Mouse (Mus musculus) kidney, embryonic 15.5 days (tissue): Measurements from ENCODE around the gene Susd6. TPM values are rescaled to one million over a fixed set of nuclear protein-coding genes. Genes with fewer than 3 reads are reported as not detected.

Experiments
- ATAC-seq: fragments of 200-750 bp; cut with Nextera tagmentation; replicated peaks from 2 replicates; pipeline ENCODE4 v1.8.0; 2017; ENCODE audit warnings: moderate TSS enrichment; ENCODE audit not compliant: low FRiP score
- H3K27ac ChIP-seq: fragments of 300-500 bp; sonication (generic); 2 replicates; pipeline ENCODE4 v1.5.1; 2015; ENCODE audit warnings: mild to moderate bottlenecking, inconsistent platforms
- H3K27me3 ChIP-seq: fragments of 300-500 bp; sonication (generic); 2 replicates; pipeline ENCODE4 v1.6.1; 2015; ENCODE audit warnings: inconsistent platforms
- H3K36me3 ChIP-seq: fragments of 300-500 bp; sonication (generic); 2 replicates; pipeline ENCODE4 v1.6.1; 2015; ENCODE audit warnings: inconsistent platforms
- H3K4me1 ChIP-seq: fragments of 300-500 bp; sonication (generic); 2 replicates; pipeline ENCODE4 v1.6.1; 2015; ENCODE audit warnings: inconsistent platforms
- H3K4me2 ChIP-seq: fragments of 300-500 bp; sonication (generic); 2 replicates; pipeline ENCODE4 v1.6.1; 2015; ENCODE audit warnings: moderate library complexity, mild to moderate bottlenecking, inconsistent platforms
- H3K4me3 ChIP-seq: fragments of 300-500 bp; sonication (generic); replicated peaks from 2 replicates; pipeline ENCODE4 v1.5.1; 2015; ENCODE audit warnings: mild to moderate bottlenecking, inconsistent platforms
- H3K9ac ChIP-seq: fragments of 300-500 bp; sonication (generic); 2 replicates; pipeline ENCODE4 v1.6.1; 2015; ENCODE audit warnings: mild to moderate bottlenecking, inconsistent platforms
- H3K9me3 ChIP-seq: fragments of 300-500 bp; sonication (generic); replicated peaks from 2 replicates; pipeline ENCODE4 v1.6.1; 2016; ENCODE audit warnings: inconsistent platforms
- WGBS: fragments of 180-500 bp; shearing (Covaris S2); methylation state at CpG from one replicate; pipeline ENCODE4 v1.1.7; 2015; ENCODE audit warnings: mixed read lengths; 5-methylcytosine and 5-hydroxymethylcytosine counted together
- polyA plus RNA-seq: library from polyadenylated mRNA; unstranded; fragments of >200 nt; fragmentation: Nextera tagmentation; extraction: Ambion mirVana; gene quantifications from 2 replicates; pipeline ENCODE4 v1.2.1, GENCODE M21; 2015

Susd6 gene
- polyA plus RNA-seq, 1 experiment from 2014 or later: 15.2 TPM

DNA sequence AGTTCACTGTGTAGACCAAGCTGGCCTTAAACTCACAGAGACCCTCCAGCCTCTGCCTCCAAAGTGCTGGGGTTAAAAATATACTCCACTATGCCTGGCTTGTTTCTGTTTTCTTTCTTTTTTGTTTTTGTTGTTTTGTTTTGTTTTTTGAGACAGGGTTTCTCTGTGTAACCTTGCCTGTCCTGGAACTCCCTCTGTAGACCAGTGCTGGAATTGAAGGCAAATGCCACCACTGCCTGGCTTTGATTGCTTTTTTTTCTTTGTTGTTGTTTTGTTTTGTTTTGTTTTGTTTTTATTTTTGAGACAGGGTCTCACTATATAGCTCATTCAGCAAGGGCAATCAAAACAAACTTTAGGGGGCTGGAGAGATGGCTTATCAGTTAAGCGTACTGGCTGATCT is 11.1 kb downstream of the Susd6 start:
- peaks cover 6% of the 10 kb centered on the region for H3K4me1 ChIP-seq
- no peaks in the 10 kb centered on the region for H3K36me3 ChIP-seq
- no peak overlapping the region for H3K4me3 ChIP-seq
- no peak for ATAC-seq
- H3K9me3 ChIP-seq: no peaks in the 10 kb centered on the region
- 90% methylated on average over 1 of the region's 1 CpGs for WGBS
- no peak overlapping the region for H3K4me2 ChIP-seq
- no peaks in the 10 kb centered on the region for H3K27me3 ChIP-seq
- no peak overlapping the region for H3K27ac ChIP-seq
- H3K9ac ChIP-seq: no peak overlapping the region

DNA sequence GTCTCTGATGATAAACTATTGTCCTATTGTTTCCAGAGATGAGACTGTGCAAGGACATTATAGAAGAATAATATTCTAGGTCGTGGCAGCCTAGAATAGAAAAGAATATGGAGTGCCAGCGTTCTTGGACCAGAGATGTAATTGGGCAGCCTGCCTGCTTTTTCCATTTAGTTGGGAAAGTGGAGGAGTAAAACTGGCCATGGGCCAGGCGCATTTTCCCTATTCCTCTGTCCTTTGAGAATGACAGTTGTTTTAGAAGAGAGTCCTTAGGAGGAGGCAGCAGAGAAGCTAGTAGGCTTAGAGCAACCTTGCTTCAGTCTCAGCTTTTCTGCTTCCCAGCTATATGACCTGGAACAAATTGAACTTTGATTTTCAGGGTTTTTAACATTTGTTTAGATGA is 13.6 kb downstream of the Susd6 start:
- H3K9me3 ChIP-seq: no peaks in the 10 kb centered on the region
- no peak overlapping the region for H3K9ac ChIP-seq
- no peak overlapping the region for H3K4me2 ChIP-seq
- no peaks in the 10 kb centered on the region for H3K27me3 ChIP-seq
- no peak overlapping the region for H3K27ac ChIP-seq
- no peak for ATAC-seq
- H3K4me1 ChIP-seq: peaks cover 18% of the 10 kb centered on the region
- H3K36me3 ChIP-seq: no peaks in the 10 kb centered on the region
- WGBS: 60% methylated on average over 3 of the region's 3 CpGs
- no peak overlapping the region for H3K4me3 ChIP-seq

DNA sequence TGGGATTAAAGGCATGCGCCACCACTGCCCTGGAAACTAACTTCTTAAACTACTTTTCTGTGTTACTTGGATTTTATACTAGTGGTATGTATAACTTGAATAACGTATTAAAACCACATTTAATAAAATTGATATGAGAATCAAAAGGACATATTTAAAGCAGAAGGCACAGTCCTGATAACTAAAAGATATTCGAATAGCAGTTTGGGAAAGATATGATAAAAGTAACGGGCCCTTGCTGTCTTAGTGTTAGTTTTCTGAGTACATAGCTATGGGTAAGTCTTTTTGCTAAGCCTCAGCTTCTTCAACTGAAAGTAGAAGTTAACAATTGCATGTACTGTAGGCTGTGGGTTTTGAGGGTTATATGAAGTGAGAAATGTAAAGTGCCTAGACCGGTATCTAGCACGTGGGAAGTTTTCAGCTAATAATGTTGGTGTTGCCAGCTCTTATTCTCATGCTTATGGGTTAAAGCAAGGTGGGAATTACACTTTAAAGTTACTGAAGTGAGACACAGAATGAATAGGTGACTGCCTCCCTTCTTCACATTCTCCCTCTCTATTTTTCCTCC is 14.6 kb downstream of the Susd6 start:
- WGBS: 90% methylated on average over 6 of the region's 6 CpGs
- Histone ChIP-seq H3K27me3 (no peaks in the 10 kb centered on the region), H3K9me3 (no peaks in the 10 kb centered on the region), H3K9ac (no peak overlapping the region), H3K4me3 (no peak overlapping the region), H3K27ac (no peak overlapping the region), H3K36me3 (no peaks in the 10 kb centered on the region), H3K4me1 (peaks cover 18% of the 10 kb centered on the region), H3K4me2 (no peak overlapping the region)
- no peak for ATAC-seq

DNA sequence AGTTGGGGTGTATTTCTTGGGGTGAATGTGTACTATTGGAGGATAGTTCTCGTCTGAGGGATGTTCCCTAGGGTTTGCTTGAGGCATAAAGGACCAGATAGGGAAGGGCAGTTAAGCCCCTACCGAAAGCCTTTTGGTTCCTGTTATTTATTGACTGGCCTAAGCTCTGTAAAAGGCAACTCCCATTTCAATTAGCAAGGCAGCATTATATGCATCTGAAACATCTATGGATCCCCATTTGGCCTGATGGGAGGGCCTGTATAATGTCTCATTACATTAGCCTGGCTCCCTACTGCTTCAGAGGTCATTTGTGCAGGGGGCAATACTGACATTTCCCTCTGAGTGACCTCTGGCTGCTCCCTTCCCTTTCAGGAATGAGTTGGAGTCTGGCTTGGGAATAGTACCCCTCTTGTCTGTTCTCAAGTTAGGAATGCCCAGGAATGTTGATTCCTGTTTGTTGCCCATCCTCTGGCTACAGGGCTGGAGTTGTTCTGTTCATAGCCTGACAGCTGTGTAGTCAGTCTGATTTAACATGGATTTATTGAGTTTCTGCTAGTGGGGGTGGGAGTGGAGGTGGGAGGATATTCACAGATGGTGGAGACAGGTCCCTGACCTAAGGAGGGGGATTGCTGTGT is 17.3 kb downstream of the Susd6 start:
- no peak overlapping the region for H3K4me2 ChIP-seq
- peaks cover 27% of the 10 kb centered on the region for H3K4me1 ChIP-seq
- H3K27ac ChIP-seq: no peak overlapping the region
- H3K4me3 ChIP-seq: no peak overlapping the region
- no peaks in the 10 kb centered on the region for H3K36me3 ChIP-seq
- H3K9me3 ChIP-seq: no peaks in the 10 kb centered on the region
- H3K27me3 ChIP-seq: no peaks in the 10 kb centered on the region
- WGBS: 19% methylated on average over 2 of the region's 2 CpGs
- no peak for ATAC-seq
- no peak overlapping the region for H3K9ac ChIP-seq

DNA sequence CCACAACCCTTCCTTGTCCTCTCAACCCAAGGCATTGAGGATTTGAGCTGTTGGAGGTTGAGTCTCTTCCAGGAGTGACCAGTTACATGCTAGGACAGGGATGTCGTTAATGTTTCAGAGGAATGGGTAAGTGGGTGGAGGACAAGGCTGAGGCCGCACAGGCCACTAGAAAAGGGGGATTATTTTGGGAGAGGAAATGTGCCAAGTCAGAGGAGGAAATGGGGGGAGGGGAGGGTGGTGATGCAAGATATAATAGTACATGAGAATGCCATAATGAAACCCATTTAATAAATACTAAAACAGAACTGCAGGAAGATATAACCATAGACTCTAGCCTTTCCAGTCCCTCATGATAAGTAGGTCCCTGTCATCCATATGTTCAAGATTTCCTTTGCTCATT is 19.7 kb downstream of the Susd6 start:
- Histone ChIP-seq H3K27ac (0 out of 2 replicates have a peak overlapping the region, but pooled peaks have one; percentile 32), H3K9me3 (no peaks in the 10 kb centered on the region), H3K4me1 (peaks cover 23% of the 10 kb centered on the region), H3K36me3 (no peaks in the 10 kb centered on the region), H3K4me2 (no peak overlapping the region), H3K4me3 (no peak overlapping the region), H3K27me3 (no peaks in the 10 kb centered on the region), H3K9ac (no peak overlapping the region)
- ATAC-seq: no peak
- WGBS: 77% methylated on average over 2 of the region's 2 CpGs

DNA sequence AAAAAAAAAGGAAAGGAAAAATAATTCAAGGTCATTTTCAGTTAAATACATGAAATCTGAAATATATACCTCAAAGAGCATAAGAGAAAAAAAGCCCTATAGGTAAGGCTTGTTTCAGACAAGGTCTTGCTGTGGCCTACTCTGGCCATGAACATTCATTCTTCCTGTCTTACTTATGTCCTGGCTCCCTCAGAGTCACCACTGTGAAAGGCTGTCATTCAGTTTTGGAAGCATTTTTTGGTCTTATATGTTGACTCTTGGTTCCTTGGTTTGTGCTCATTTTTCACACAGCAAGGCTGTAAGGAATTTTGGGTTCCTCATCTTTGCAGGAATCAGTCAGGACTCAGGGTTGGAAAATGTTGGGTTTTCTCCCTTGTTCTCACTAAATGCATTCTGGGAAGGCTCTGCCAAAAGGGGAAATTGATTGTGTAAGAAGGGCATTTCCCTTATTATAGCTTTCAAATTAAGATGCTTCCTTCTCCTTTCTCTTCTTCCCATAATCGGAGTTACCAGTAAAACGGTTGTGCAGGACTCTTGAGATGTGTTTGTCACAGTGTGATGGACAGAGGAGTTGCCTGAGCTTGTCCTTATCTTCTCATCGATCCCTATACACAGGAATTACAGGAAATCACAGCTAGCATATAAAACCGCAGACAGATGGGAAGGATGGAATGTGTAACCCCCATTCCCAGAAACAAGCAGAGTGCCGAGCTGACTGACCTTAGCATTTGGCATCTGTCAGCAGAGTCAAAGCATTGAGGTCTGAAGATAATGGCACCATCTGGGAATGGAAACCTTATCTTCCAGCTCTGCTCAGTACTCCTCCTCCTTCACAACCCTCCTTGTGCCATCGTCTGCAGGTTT is 21.6 kb downstream of the Susd6 start:
- H3K4me2 ChIP-seq: no peak overlapping the region
- no peak overlapping the region for H3K4me3 ChIP-seq
- ATAC-seq: no peak
- H3K27me3 ChIP-seq: no peaks in the 10 kb centered on the region
- WGBS: 50% methylated on average over 6 of the region's 6 CpGs
- no peak overlapping the region for H3K9ac ChIP-seq
- no peaks in the 10 kb centered on the region for H3K9me3 ChIP-seq
- no peaks in the 10 kb centered on the region for H3K36me3 ChIP-seq
- H3K4me1 ChIP-seq: peaks cover 36% of the 10 kb centered on the region
- H3K27ac ChIP-seq: no peak overlapping the region

DNA sequence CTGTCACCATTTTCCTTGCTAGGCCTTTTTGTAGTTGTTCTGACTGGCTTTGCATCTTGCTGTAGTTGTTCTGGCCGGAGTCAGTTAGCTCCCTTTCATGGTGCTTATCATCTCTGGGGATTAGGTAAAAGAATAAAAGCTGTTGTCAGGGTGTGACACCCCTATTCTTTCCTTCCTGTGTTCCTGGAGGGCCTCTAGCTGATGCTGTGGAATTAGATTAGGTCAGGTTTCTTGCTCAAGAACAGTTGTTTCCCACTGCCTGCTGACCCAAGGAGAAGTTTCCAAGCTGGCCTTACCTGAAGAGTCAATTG is 22.2 kb downstream of the Susd6 start:
- 81% methylated on average over 1 of the region's 1 CpGs for WGBS
- Histone ChIP-seq H3K4me2 (no peak overlapping the region), H3K4me3 (no peak overlapping the region), H3K9me3 (no peaks in the 10 kb centered on the region), H3K27me3 (no peaks in the 10 kb centered on the region), H3K4me1 (peaks cover 32% of the 10 kb centered on the region), H3K36me3 (no peaks in the 10 kb centered on the region), H3K27ac (no peak overlapping the region), H3K9ac (no peak overlapping the region)
- no peak for ATAC-seq

DNA sequence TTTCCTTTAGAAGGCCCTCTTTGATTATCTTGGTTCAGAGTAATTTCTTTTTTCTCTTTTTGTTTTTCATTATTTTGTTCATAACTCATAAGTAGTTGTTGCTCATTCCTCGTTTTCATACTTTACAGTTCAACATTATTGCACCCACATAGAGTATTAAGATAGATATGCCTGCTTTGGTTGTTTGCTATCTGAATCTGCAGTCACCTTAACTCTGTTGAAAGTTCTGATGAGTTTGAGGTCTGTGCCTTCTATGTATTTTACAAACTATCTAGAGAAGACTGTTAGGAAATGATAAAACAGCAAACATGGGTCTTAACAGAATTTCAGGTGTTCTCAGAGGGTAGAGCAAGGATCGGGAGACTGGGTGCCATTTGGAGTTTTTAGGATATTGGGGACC is 23.1 kb downstream of the Susd6 start:
- Histone ChIP-seq H3K27me3 (no peaks in the 10 kb centered on the region), H3K27ac (no peak overlapping the region), H3K4me2 (no peak overlapping the region), H3K9ac (no peak overlapping the region), H3K4me1 (peaks cover 34% of the 10 kb centered on the region), H3K9me3 (no peaks in the 10 kb centered on the region), H3K36me3 (no peaks in the 10 kb centered on the region), H3K4me3 (no peak overlapping the region)
- no peak for ATAC-seq
- 88% methylated on average over 2 of the region's 2 CpGs for WGBS

DNA sequence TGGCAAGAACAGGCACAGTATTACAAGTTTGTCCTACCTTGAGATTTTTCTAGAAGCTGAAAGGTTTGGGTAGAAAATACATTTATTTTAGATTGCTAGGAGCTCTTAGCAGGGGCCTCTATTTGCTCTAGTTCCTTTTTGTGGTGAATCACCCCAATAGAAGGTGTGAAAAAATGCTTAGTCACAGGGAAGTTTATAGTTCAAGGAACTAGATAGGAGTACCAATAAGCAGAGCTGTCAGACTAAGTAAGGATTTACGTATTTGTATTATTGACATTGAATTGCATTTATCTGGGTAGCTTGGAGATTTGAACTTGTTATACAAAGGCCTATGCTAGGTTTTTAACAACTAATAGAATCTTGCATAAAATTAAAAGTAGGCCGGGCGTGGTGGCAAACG is 23.6 kb downstream of the Susd6 start:
- no peak overlapping the region for H3K4me2 ChIP-seq
- H3K27me3 ChIP-seq: no peaks in the 10 kb centered on the region
- no peak overlapping the region for H3K9ac ChIP-seq
- no peak for ATAC-seq
- no peaks in the 10 kb centered on the region for H3K36me3 ChIP-seq
- H3K27ac ChIP-seq: no peak overlapping the region
- WGBS: 93% methylated on average over 4 of the region's 4 CpGs
- H3K4me3 ChIP-seq: no peak overlapping the region
- no peaks in the 10 kb centered on the region for H3K9me3 ChIP-seq
- H3K4me1 ChIP-seq: peaks cover 38% of the 10 kb centered on the region

DNA sequence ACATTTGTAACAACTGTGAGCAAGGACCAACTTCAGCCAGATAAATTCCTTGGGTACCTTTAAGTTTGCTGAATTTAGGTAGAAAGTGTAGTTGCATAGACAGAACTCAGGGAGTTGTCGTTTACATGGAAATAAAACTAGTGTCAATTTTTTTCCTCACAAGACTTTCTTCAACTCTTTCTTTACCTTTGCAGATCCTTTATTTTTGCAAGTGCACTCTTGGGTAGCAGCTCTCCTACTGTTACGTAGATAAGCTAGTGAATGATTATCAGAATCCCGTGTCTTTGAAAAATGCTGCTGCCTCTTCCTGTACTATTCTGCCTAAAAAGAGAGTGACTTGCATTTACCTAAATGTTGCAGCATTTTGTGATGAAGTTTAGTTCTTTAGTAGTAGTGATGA is 24.2 kb downstream of the Susd6 start:
- no peak for ATAC-seq
- no peak overlapping the region for H3K27ac ChIP-seq
- peaks cover 39% of the 10 kb centered on the region for H3K4me1 ChIP-seq
- H3K36me3 ChIP-seq: no peaks in the 10 kb centered on the region
- no peaks in the 10 kb centered on the region for H3K27me3 ChIP-seq
- H3K9me3 ChIP-seq: no peaks in the 10 kb centered on the region
- H3K9ac ChIP-seq: no peak overlapping the region
- no peak overlapping the region for H3K4me2 ChIP-seq
- no peak overlapping the region for H3K4me3 ChIP-seq
- WGBS: 67% methylated on average over 3 of the region's 3 CpGs

DNA sequence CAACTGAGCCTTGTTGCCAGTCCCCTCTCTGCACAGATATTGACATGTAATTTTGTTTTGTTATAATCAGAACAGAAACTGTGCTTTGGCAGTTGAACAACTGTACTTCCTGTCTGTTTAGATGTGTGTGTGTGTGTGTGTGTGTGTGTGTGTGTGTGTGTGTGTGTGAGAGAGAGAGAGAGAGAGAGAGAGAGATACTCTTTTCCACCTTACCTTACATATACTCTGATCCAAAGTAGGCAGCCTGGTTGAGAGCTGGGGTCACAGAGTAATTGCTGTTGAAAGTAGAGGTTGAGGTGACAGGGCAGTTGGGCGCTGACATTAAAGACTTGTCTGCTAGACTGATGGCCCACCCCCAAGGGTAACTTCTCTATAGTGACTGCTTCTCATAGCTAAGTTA is 25.0 kb downstream of the Susd6 start:
- Histone ChIP-seq H3K9ac (no peak overlapping the region), H3K36me3 (no peaks in the 10 kb centered on the region), H3K4me3 (no peak overlapping the region), H3K27ac (no peak overlapping the region), H3K4me2 (no peak overlapping the region), H3K9me3 (no peaks in the 10 kb centered on the region), H3K27me3 (no peaks in the 10 kb centered on the region), H3K4me1 (peaks cover 43% of the 10 kb centered on the region)
- ATAC-seq: no peak
- 25% methylated on average over 1 of the region's 1 CpGs for WGBS

DNA sequence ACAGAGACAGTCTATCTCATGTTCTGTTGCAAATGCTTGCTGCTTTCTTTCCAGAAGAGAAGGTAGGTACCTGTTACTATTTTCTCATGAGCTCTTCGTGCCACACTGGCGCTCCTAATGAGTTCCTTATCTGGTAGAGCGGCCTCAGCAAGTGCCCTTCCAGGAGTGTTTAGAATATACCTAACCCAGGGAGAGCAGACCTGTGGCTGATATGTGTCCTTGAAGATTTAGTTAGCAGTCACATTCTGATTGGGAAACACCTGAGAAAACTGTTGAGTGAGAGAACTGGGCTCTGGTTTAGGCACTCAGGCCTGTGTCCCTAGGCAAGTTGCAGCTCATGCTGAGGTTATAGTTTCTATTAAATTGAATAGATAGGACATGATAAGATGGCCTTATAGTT is 25.6 kb downstream of the Susd6 start:
- Histone ChIP-seq H3K4me2 (no peak overlapping the region), H3K27me3 (no peaks in the 10 kb centered on the region), H3K36me3 (no peaks in the 10 kb centered on the region), H3K9ac (no peak overlapping the region), H3K4me1 (peaks cover 48% of the 10 kb centered on the region), H3K4me3 (no peak overlapping the region), H3K27ac (no peak overlapping the region), H3K9me3 (no peaks in the 10 kb centered on the region)
- no peak for ATAC-seq
- WGBS: 79% methylated on average over 3 of the region's 3 CpGs
